Mouse (Mus musculus): ENCODE measurements at regions not wholly inside any gene's neighbourhood (a gene's known extent, or its start where the extent isn't known, plus 50 kb on each side); places are given as distances from the start of the nearest gene placed in this dataset.
"Not testable (repeated sequence)": the region's sequence is repeated elsewhere in the genome, so short reads cannot be mapped to it uniquely, and the experiment has no call there.

- WGBS, result 97% methylated on average over 11 of the region's 11 CpGs
- not testable (repeated sequence) for DNase-seq (ENCODE audit: extremely low spot score, low spot score)
Observed at GRCm38 (mm10) chr17:7524497-7524896, 139.2 kb upstream of the Unc93a2 start.

GRCm38 (mm10) chr17:7521127-7521526 is 135.9 kb upstream of the Unc93a2 start:
- no peak for DNase-seq (ENCODE audit: extremely low spot score, low spot score)

More at GRCm38 (mm10) chr17:7524497-7524896, 139.2 kb upstream of the Unc93a2 start:
- H3K36me3 ChIP-seq (replicated peaks); H3K27ac ChIP-seq; H3K27me3 ChIP-seq (ENCODE audit: poor library complexity, severe bottlenecking); H3K4me1 ChIP-seq; H3K9me3 ChIP-seq; H3K4me3 ChIP-seq: not testable (repeated sequence)

More at GRCm38 (mm10) chr17:7521127-7521526, 135.9 kb upstream of the Unc93a2 start:
- Histone ChIP-seq H3K4me3 (no peak overlapping the region), H3K27me3 (ENCODE audit: poor library complexity, severe bottlenecking) (no peaks in the 10 kb centered on the region), H3K27ac (no peak overlapping the region), H3K4me1 (no peaks in the 10 kb centered on the region), H3K9me3 (no peaks in the 10 kb centered on the region), H3K36me3 (replicated peaks) (no peaks in the 10 kb centered on the region)
- 79% methylated on average over 10 of the region's 10 CpGs for WGBS

Data from forebrain, embryonic 10.5 days (tissue).